Mouse (Mus musculus) neural tube, embryonic 15.5 days (tissue): ENCODE measurements at regions not wholly inside any gene's neighbourhood (a gene's known extent, or its start where the extent isn't known, plus 50 kb on each side); places are given as distances from the start of the nearest gene placed in this dataset.

ENCODE experiments used
- ATAC-seq: fragments of 200-750 bp; cut with Nextera tagmentation; 2 replicates; pipeline ENCODE4 v1.8.0; 2017; ENCODE audit warnings: mild to moderate bottlenecking, moderate TSS enrichment, moderate library complexity; ENCODE audit not compliant: low FRiP score
- H3K27ac ChIP-seq: fragments of 300-500 bp; sonication (generic); replicated peaks from 2 replicates; pipeline ENCODE4 v1.5.1; 2015; ENCODE audit warnings: mild to moderate bottlenecking, inconsistent platforms
- H3K27me3 ChIP-seq: fragments of 300-500 bp; sonication (generic); replicated peaks from 2 replicates; pipeline ENCODE4 v1.6.1; 2015; ENCODE audit warnings: inconsistent platforms
- H3K36me3 ChIP-seq: fragments of 300-500 bp; sonication (generic); 2 replicates; pipeline ENCODE4 v1.6.1; 2015; ENCODE audit warnings: inconsistent platforms
- H3K4me1 ChIP-seq: fragments of 300-500 bp; sonication (generic); 2 replicates; pipeline ENCODE4 v1.6.1; 2015; ENCODE audit warnings: inconsistent platforms
- H3K4me2 ChIP-seq: fragments of 300-500 bp; sonication (generic); 2 replicates; pipeline ENCODE4 v1.6.1; 2015; ENCODE audit warnings: inconsistent platforms, mild to moderate bottlenecking, moderate library complexity
- H3K4me3 ChIP-seq: fragments of 300-500 bp; sonication (generic); replicated peaks from 2 replicates; pipeline ENCODE4 v1.5.1; 2015; ENCODE audit warnings: mild to moderate bottlenecking, inconsistent platforms
- H3K9ac ChIP-seq: fragments of 300-500 bp; sonication (generic); replicated peaks from 2 replicates; pipeline ENCODE4 v1.6.1; 2015; ENCODE audit warnings: mild to moderate bottlenecking, inconsistent platforms
- H3K9me3 ChIP-seq: fragments of 300-500 bp; sonication (generic); replicated peaks from 2 replicates; pipeline ENCODE4 v1.6.1; 2016; ENCODE audit warnings: inconsistent platforms
- WGBS: fragments of 180-500 bp; shearing (Covaris S2); methylation state at CpG from one replicate; pipeline ENCODE4 v1.1.7; 2015; ENCODE audit warnings: mixed read lengths; 5-methylcytosine and 5-hydroxymethylcytosine counted together

- no peaks in the 10 kb centered on the region for H3K4me1 ChIP-seq
- WGBS = 86% methylated on average over 3 of the region's 3 CpGs
- no peak overlapping the region for H3K9ac ChIP-seq
- no peak overlapping the region for H3K4me2 ChIP-seq
- ATAC-seq = no peak
- no peaks in the 10 kb centered on the region for H3K9me3 ChIP-seq
- H3K27me3 ChIP-seq = no peaks in the 10 kb centered on the region
- H3K36me3 ChIP-seq = no peaks in the 10 kb centered on the region
- no peak overlapping the region for H3K4me3 ChIP-seq
- no peak overlapping the region for H3K27ac ChIP-seq
These were observed 1059.1 kb downstream of the Diaph2 start for GRCm38 (mm10) chrX:130808530-130809235.

DNA sequence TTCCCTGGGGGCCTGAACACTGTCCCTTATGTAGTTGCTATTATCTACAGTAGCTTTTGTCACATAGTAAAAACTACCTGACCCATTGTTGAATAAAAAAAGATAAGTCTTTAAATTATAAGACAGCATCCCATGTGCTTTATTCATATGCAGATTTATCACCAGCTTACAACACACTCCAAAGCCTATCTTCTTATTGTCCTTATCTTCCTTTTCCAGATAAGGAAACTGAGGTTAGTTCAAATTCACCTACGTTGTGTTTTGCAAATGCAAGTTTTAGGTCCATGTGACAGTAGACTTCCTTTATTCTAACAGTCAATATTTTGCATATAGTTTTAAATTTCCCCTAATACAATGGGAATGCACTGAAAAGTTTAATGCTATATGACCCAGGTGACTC, 1069.4 kb downstream of the Diaph2 start:
- 89% methylated on average over 1 of the region's 1 CpGs for WGBS
- H3K36me3 ChIP-seq = no peaks in the 10 kb centered on the region
- H3K9ac ChIP-seq = no peak overlapping the region
- H3K4me3 ChIP-seq = no peak overlapping the region
- ATAC-seq = no peak
- H3K4me1 ChIP-seq = no peaks in the 10 kb centered on the region
- no peak overlapping the region for H3K4me2 ChIP-seq
- no peaks in the 10 kb centered on the region for H3K27me3 ChIP-seq
- H3K27ac ChIP-seq = no peak overlapping the region
- no peaks in the 10 kb centered on the region for H3K9me3 ChIP-seq

DNA sequence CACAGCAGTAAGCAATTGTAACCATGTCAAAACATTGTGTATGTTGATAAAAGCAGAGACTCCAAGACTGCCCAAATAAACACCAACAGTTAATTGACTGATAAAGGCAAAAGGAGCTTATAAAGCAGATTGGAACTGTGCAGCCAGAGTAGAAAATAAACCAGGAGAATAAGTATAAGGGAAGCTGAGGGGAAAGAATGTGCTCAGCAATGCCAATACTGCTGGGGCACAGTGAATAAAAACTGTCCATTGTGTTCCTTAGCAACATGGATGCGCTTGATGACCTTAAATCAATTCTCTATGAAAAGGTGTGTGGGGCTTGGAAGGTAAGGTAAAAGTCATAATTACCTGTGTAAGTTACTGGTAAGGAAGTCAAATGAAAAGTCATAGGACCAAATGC, 1070.2 kb downstream of the Diaph2 start:
- WGBS = 76% methylated on average over 1 of the region's 1 CpGs
- Histone ChIP-seq H3K9ac (no peak overlapping the region), H3K4me1 (no peaks in the 10 kb centered on the region), H3K36me3 (no peaks in the 10 kb centered on the region), H3K4me2 (no peak overlapping the region), H3K9me3 (no peaks in the 10 kb centered on the region), H3K27me3 (no peaks in the 10 kb centered on the region), H3K4me3 (no peak overlapping the region), H3K27ac (no peak overlapping the region)
- no peak for ATAC-seq

GRCm38 (mm10) chrX:130820168-130820567, 1070.6 kb downstream of the Diaph2 start:
- Histone ChIP-seq H3K9ac (no peak overlapping the region), H3K36me3 (no peaks in the 10 kb centered on the region), H3K9me3 (no peaks in the 10 kb centered on the region), H3K4me3 (no peak overlapping the region), H3K4me1 (no peaks in the 10 kb centered on the region), H3K4me2 (no peak overlapping the region), H3K27me3 (no peaks in the 10 kb centered on the region), H3K27ac (no peak overlapping the region)
- peak; percentile 57 for ATAC-seq
- 73% methylated on average over 3 of the region's 3 CpGs for WGBS

DNA sequence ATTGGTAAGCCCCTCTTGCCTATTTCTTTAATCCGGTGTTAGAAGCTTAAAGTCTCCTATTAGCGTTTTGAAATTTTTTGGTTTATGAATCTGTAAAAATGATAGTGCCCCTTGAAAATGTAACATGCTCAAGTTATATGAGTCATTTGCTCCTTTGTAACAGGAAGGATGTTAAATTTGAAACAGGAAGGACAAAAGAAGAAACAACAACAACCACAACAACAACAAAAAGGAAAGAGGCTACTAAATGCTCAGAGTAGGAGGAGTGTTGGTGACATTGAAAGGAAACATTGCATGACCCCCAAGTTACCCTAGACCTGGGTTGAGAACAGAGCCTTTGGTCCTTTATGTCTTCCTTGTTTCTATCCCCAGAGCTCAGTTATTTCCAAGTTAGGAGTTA, 1074.4 kb downstream of the Diaph2 start:
- Histone ChIP-seq H3K4me2 (no peak overlapping the region), H3K27me3 (no peaks in the 10 kb centered on the region), H3K27ac (no peak overlapping the region), H3K36me3 (no peaks in the 10 kb centered on the region), H3K4me1 (no peaks in the 10 kb centered on the region), H3K4me3 (no peak overlapping the region), H3K9me3 (no peaks in the 10 kb centered on the region), H3K9ac (no peak overlapping the region)
- WGBS = 97% methylated on average over 2 of the region's 2 CpGs
- no peak for ATAC-seq

DNA sequence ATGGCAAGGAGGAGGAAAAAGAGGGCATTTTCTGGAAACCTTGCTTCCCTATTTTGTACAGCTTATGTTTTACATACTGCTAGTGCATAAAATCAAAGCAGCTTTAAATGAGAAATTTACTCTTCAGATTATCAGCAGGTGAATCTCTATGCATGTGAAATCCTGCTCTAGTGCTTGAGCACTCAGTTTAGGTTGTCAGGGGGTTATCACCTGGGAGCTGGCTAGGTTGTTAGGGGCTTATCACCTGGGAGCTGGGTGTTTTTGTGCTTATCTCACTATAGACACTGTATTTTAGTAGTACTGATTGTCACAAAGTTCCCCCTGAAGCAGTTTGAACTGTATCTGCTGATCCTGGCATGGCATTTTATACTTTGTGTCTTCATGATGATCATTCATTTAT, 1086.3 kb downstream of the Diaph2 start:
- ATAC-seq = no peak
- H3K4me2 ChIP-seq = no peak overlapping the region
- H3K4me3 ChIP-seq = no peak overlapping the region
- no peak overlapping the region for H3K9ac ChIP-seq
- no peaks in the 10 kb centered on the region for H3K27me3 ChIP-seq
- H3K27ac ChIP-seq = no peak overlapping the region
- no peaks in the 10 kb centered on the region for H3K9me3 ChIP-seq
- H3K4me1 ChIP-seq = no peaks in the 10 kb centered on the region
- H3K36me3 ChIP-seq = no peaks in the 10 kb centered on the region

GRCm38 (mm10) chrX:130843141-130843540, 1093.6 kb downstream of the Diaph2 start:
- Histone ChIP-seq H3K4me1 (no peaks in the 10 kb centered on the region), H3K36me3 (no peaks in the 10 kb centered on the region), H3K9ac (no peak overlapping the region), H3K27me3 (no peaks in the 10 kb centered on the region), H3K4me3 (no peak overlapping the region), H3K4me2 (no peak overlapping the region), H3K9me3 (no peaks in the 10 kb centered on the region), H3K27ac (no peak overlapping the region)
- ATAC-seq = no peak
- 80% methylated on average over 3 of the region's 3 CpGs for WGBS

DNA sequence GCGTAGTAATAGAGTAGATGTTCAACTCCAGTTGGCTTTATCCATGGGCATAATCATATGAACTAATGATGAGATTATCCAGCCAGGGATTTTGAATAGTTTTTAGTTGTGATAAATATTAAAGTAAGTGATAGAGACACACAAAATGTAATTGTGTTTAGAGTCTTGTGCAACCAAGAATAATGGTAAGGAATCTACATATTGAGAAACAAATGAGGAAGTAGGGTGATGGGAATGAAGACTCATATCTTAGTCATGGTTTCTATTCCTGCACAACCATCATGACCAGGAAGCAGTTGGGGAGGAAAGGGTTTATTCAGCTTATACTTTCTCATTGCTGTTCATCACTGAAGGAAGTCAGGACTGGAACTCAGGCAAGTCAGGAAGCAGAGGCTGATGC, 1117.0 kb downstream of the Diaph2 start:
- Histone ChIP-seq H3K36me3 (no peaks in the 10 kb centered on the region), H3K9me3 (no peaks in the 10 kb centered on the region), H3K4me1 (no peaks in the 10 kb centered on the region), H3K27ac (no peak overlapping the region), H3K4me3 (no peak overlapping the region), H3K27me3 (no peaks in the 10 kb centered on the region), H3K9ac (no peak overlapping the region), H3K4me2 (no peak overlapping the region)
- WGBS = 97% methylated on average over 1 of the region's 1 CpGs
- ATAC-seq = no peak

GRCm38 (mm10) chrX:130874157-130874556, 1124.6 kb downstream of the Diaph2 start:
- Histone ChIP-seq H3K4me3 (no peak overlapping the region), H3K9me3 (no peaks in the 10 kb centered on the region), H3K9ac (no peak overlapping the region), H3K4me2 (no peak overlapping the region), H3K27ac (no peak overlapping the region), H3K27me3 (no peaks in the 10 kb centered on the region), H3K36me3 (no peaks in the 10 kb centered on the region), H3K4me1 (no peaks in the 10 kb centered on the region)
- 46% methylated on average over 1 of the region's 1 CpGs for WGBS
- ATAC-seq = no peak

DNA sequence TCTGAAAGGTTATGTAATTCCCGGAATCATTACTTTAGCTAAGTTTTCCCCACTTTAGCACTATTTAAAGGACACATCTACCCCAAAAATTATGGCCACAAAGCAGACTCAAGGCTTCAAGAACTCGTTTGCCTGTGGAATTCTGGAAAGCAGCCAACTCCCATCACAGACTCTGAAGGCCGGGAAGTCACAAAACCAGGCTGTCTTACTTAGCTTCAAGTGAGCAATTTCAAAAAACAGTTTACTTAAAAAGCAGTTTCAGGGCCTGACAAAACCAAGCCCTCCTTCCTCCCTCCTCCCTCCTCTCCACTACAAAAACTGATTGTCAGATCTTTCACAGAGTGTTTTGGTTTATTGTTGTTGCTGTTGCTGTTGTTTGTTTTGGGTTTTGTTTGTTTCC, 1125.7 kb downstream of the Diaph2 start:
- no peaks in the 10 kb centered on the region for H3K27me3 ChIP-seq
- no peak overlapping the region for H3K4me3 ChIP-seq
- H3K9me3 ChIP-seq = no peaks in the 10 kb centered on the region
- 37% methylated on average over 3 of the region's 3 CpGs for WGBS
- no peaks in the 10 kb centered on the region for H3K4me1 ChIP-seq
- no peak overlapping the region for H3K27ac ChIP-seq
- H3K9ac ChIP-seq = no peak overlapping the region
- no peaks in the 10 kb centered on the region for H3K36me3 ChIP-seq
- H3K4me2 ChIP-seq = no peak overlapping the region
- ATAC-seq = no peak

- ATAC-seq = no peak
- no peaks in the 10 kb centered on the region for H3K9me3 ChIP-seq
- H3K4me3 ChIP-seq = no peak overlapping the region
- no peaks in the 10 kb centered on the region for H3K4me1 ChIP-seq
- H3K9ac ChIP-seq = no peak overlapping the region
- no peaks in the 10 kb centered on the region for H3K27me3 ChIP-seq
- H3K36me3 ChIP-seq = no peaks in the 10 kb centered on the region
- 93% methylated on average over 4 of the region's 4 CpGs for WGBS
- H3K4me2 ChIP-seq = no peak overlapping the region
- no peak overlapping the region for H3K27ac ChIP-seq
These were observed 1126.6 kb downstream of the Diaph2 start for GRCm38 (mm10) chrX:130876120-130876519.
